Mouse (Mus musculus): Measurements from ENCODE around the gene Gins2. TPM values are rescaled to one million over a fixed set of nuclear protein-coding genes. Genes with fewer than 3 reads are reported as not detected.

The Gins2 gene
- total and polyA plus RNA-seq, 3 experiments: 39.6 to 150 (median 49.3) TPM

- TF ChIP-seq POLR2AphosphoS5 (IDR thresholded peaks at IDR 0.05; ENCODE audit: borderline replicate concordance, low read depth, low read length) (peak; percentile 19; the same call in 1 of the 2 replicates), SIN3A (IDR thresholded peaks at IDR 0.05; ENCODE audit: low read length) (peak; percentile 50; the same call in 1 of the 2 replicates), JUND (IDR thresholded peaks at IDR 0.05; ENCODE audit: low read depth, low read length) (no peak), TAL1 (IDR thresholded peaks at IDR 0.05; ENCODE audit: low read length) (no peak)
These were observed 50.5 kb downstream of the Gins2 start (continued) for GRCm38 (mm10) chr8:120538397-120539240.

DNA sequence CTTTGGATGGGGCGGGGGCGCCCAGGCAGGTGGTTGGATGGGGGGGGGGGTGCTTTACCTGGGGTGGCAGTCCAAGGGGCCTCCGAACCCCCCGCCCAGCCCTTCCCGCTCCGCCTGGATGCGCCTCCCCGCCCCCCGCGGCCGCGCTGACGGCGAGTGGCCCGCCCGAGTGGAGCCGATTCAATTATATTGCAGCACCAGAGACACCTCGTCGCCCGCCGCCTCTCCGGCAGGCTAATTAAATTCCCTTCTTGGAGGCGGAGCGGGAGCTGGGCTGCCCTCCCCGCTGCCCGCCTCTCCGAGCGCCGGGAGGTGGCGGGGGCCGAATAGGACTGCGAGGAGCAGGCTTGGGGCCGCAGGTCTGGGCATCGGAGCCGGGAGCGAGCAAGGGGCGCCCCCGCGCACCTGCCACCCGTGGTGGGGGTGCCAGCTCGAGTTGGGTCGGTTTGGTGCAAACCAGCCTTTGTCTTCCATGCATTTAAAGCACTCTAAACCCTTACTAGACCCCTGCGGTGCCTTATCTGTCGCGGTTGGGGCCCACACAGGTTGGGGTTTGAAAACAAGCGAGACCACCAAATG, 51.2 kb downstream of the Gins2 start:
- Histone ChIP-seq H3K27ac (ENCODE audit: control insufficient read depth, low read depth, low read length) (peak overlapping the region; percentile 84), H3K9me3 (replicated peaks; ENCODE audit: insufficient read depth, low read length) (no peaks in the 10 kb centered on the region), H3K4me3 (ENCODE audit: control insufficient read depth in 1 of 2, insufficient read depth in 1 of 2, low read depth in 2 of 2, low read length in 2 of 2) (peak overlapping the region; percentile 56 to 59), H3K27me3 (ENCODE audit: control insufficient read depth in 1 of 2, insufficient read depth in 2 of 2, low read length in 2 of 2) (no peaks in the 10 kb centered on the region), H3K36me3 (ENCODE audit: control insufficient read depth in 1 of 2, insufficient read depth in 2 of 2, low read length in 2 of 2) (peaks cover 2 to 31% of the 10 kb centered on the region in 2 experiments; a peak in 3 of 4 replicates), H3K4me1 (ENCODE audit: control insufficient read depth in 1 of 2, insufficient read depth in 2 of 2, low read length in 2 of 2) (peaks cover 12 to 29% of the 10 kb centered on the region in 2 experiments), H3K9ac (ENCODE audit: control insufficient read depth, low read depth, low read length, poor library complexity, severe bottlenecking) (peak overlapping the region; percentile 81), H3K79me2 (ENCODE audit: control insufficient read depth, insufficient read depth, low read length, poor library complexity) (peaks cover 97% of the 10 kb centered on the region)
- peak; percentile 37 for TF ChIP-seq ETS1 (IDR thresholded peaks at IDR 0.05; ENCODE audit: low read depth, low read length)
- TF ChIP-seq KAT2A (conservative IDR thresholded peaks at IDR 0.05; ENCODE audit: low read depth, low read length): no peak
- peak in 1 of 2 experiments; percentile 47; a peak in 1 of 4 replicates for TF ChIP-seq EP300 (IDR thresholded peaks at IDR 0.05; ENCODE audit: low read depth in 1 of 2, low read length in 2 of 2)
- no peak for TF ChIP-seq USF1 (IDR thresholded peaks at IDR 0.05; ENCODE audit: low read depth, low read length)
- 0 out of 2 replicates have a peak, but pooled peaks have one; percentile 18 for TF ChIP-seq MAZ (IDR thresholded peaks at IDR 0.05; ENCODE audit: low read depth, low read length)
- TF ChIP-seq SIN3A (IDR thresholded peaks at IDR 0.05; ENCODE audit: low read length): no peak; the same call in 1 of the 2 replicates
- peak; percentile 67 for TF ChIP-seq GATA1 (IDR thresholded peaks at IDR 0.05; ENCODE audit: low read depth, low read length)
- peak; percentile 73 for DNase-seq (ENCODE audit: low read depth, low spot score)

DNA sequence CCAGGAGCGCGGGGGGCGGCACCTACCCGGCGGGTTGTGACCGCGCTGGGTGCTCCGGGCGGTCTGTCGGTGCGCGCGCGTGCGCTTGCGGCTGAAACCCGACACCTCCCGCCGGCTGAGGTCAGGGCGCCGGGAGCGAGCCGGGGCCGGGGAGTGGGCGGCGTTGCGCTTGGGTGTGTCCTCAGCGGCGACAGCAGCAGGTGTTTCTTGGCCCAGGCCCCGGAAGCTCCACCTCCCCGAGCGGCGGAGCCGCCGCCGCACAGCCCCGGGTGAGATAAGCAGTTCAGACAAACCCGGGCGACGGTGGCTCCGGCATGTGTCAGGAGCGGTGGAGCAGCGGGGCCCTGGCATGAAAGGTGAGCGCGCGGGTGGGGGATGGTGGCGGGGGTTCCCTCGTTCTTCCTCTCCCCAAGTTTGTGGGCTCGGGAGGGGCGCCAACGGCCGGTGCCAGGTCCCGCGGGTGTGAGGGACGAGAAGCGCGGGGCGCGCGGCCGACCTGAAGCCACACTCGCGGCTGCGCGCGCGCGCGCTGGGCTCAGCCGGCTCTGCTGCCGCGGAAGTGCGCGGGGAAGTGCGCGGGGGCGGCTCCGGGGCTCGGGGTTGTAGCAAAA, 51.8 kb downstream of the Gins2 start:
- H3K79me2 ChIP-seq (ENCODE audit: control insufficient read depth, insufficient read depth, low read length, poor library complexity): peaks cover 93% of the 10 kb centered on the region
- peak overlapping the region; percentile 87 for H3K27ac ChIP-seq (ENCODE audit: control insufficient read depth, low read depth, low read length)
- H3K27me3 ChIP-seq (ENCODE audit: control insufficient read depth in 1 of 2, insufficient read depth in 2 of 2, low read length in 2 of 2): no peaks in the 10 kb centered on the region
- peak overlapping the region; percentile 56 to 59 for H3K4me3 ChIP-seq (ENCODE audit: control insufficient read depth in 1 of 2, insufficient read depth in 1 of 2, low read depth in 2 of 2, low read length in 2 of 2)
- no peaks in the 10 kb centered on the region for H3K9me3 ChIP-seq (replicated peaks; ENCODE audit: insufficient read depth, low read length)
- peak overlapping the region; percentile 81 for H3K9ac ChIP-seq (ENCODE audit: control insufficient read depth, low read depth, low read length, poor library complexity, severe bottlenecking)
- H3K36me3 ChIP-seq (ENCODE audit: control insufficient read depth in 1 of 2, insufficient read depth in 2 of 2, low read length in 2 of 2): peaks cover 2 to 32% of the 10 kb centered on the region in 2 experiments; a peak in 3 of 4 replicates
- H3K4me1 ChIP-seq (ENCODE audit: control insufficient read depth in 1 of 2, insufficient read depth in 2 of 2, low read length in 2 of 2): peaks cover 11 to 30% of the 10 kb centered on the region in 2 experiments
- DNase-seq (ENCODE audit: low read depth, low spot score): peak; percentile 96
- TF ChIP-seq MAX (IDR thresholded peaks at IDR 0.05; ENCODE audit: low read length) (peak; percentile 41; the same call in 1 of the 2 replicates), UBTF (IDR thresholded peaks at IDR 0.05; ENCODE audit: borderline replicate concordance, insufficient read depth, low read depth, low read length) (peak; percentile 94; the same call in 1 of the 2 replicates), NRF1 (IDR thresholded peaks at IDR 0.05; ENCODE audit: insufficient read depth, low read depth, low read length, poor library complexity, severe bottlenecking) (peak; percentile 76), NELFE (IDR thresholded peaks at IDR 0.05; ENCODE audit: low read depth, low read length) (peak; percentile 67), POLR2AphosphoS2 (IDR thresholded peaks at IDR 0.05; ENCODE audit: low read length) (peak; percentile 55; the same call in 1 of the 2 replicates), MXI1 (IDR thresholded peaks at IDR 0.05; ENCODE audit: low read depth, low read length) (peak; percentile 84), ELF1 (IDR thresholded peaks at IDR 0.05; ENCODE audit: low read depth, low read length) (peak; percentile 65), ZMIZ1 (IDR thresholded peaks at IDR 0.05; ENCODE audit: low read depth, low read length) (no peak), HCFC1 (IDR thresholded peaks at IDR 0.05; ENCODE audit: low read depth, low read length) (peak; percentile 54; the same call in 1 of the 2 replicates), EP300 (IDR thresholded peaks at IDR 0.05; ENCODE audit: low read depth in 1 of 2, low read length in 2 of 2) (peak; percentile 19 to 65; a peak in 3 of 4 replicates), TAL1 (IDR thresholded peaks at IDR 0.05; ENCODE audit: low read length) (0 out of 2 replicates have a peak, but pooled peaks have one; percentile 9), USF2 (IDR thresholded peaks at IDR 0.05; ENCODE audit: borderline replicate concordance in 1 of 2, insufficient read depth in 1 of 2, low read depth in 1 of 2, low read length in 2 of 2) (no peak), TCF12 (IDR thresholded peaks at IDR 0.05; ENCODE audit: low read depth, low read length) (peak; percentile 80), MYC (IDR thresholded peaks at IDR 0.05; ENCODE audit: low read depth, low read length) (no peak), GATA1 (IDR thresholded peaks at IDR 0.05; ENCODE audit: low read depth, low read length) (peak; percentile 58; the same call in 1 of the 2 replicates), POLR2A (IDR thresholded peaks at IDR 0.05; ENCODE audit: control insufficient read depth in 1 of 2, insufficient read depth in 1 of 2, low read depth in 1 of 2, low read length in 2 of 2, poor library complexity in 1 of 2) (peak; percentile 59 to 74; a peak in 3 of 4 replicates)
